Mouse (Mus musculus) layer of hippocampus, adult 9-10 months (tissue): ENCODE data around the gene Auh.

Source experiments
- DNase-seq: peaks from one replicate; pipeline ENCODE4 v3.0.0; 2022; ENCODE audit warnings: low spot score

The Auh gene

DNA sequence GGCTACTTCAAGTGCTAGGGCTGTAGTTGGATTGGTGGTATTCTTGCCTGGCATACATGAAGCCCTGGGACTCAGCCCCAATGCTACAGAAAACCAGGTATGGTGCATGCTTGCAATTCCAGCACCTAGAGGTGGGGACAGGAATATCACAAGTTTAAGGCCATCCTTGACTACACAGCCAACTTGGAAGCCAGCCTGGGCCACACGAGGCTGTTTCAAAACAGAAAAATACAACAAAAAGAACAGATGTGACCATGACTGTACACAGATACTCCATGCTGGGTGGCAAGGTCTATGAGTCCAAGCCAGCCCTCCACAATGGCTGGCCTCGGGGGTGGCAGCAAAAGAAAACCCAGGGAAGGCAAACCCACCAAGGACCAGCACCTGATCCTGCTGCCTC, 95.7 kb downstream of the Auh start:
- no peak for DNase-seq

DNA sequence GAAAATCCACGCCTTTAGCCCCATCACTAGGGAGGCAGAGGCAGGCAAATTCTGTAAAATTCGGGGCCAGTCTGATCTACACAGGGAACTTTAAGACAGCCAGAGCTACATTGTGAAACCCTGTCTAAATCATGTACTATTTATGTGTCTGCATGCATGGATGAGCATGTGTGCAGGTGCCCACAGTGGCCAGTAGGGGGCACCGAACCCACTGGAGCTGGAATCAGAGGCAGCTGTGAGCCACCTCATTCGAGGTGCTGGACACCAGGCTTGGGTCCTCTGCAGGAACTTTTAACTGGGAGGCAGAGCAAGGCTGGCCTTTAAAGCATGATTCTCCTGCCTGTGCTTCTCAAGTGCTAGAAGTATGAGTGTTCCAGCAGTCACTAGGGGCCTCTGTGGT, 96.3 kb downstream of the Auh start:
- DNase-seq = no peak

DNA sequence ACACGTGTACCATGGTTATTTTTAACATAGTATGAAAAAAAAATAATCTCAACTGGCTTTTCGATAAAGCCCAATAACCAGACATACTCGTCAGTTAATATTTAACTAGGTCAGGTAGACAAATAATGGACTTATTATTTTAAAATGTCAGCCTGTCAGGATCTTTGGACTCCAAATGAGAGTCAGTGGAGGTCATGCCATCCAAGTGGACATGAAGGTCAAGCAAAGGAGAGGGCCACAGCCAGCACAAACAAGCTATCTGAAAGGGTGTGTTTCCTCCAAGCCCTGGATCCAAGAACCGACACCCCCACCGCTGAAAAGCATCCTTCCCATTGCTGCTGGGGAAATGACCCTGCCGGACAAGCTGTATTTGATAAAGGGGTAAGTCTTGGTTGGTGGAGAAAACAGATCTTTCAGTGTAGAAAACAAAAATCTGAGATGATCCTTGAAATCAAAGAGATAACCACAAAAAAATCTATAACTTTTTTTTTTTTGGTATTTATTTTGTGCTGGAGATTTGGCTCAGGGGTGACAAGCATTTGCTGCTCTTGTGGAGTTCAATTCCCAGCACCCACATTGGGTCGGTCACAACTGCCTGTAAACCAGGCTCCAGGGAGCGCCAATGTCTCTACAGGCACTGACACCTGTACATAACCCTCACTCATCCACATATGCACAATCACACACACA, 96.9 kb downstream of the Auh start:
- DNase-seq = no peak

DNA sequence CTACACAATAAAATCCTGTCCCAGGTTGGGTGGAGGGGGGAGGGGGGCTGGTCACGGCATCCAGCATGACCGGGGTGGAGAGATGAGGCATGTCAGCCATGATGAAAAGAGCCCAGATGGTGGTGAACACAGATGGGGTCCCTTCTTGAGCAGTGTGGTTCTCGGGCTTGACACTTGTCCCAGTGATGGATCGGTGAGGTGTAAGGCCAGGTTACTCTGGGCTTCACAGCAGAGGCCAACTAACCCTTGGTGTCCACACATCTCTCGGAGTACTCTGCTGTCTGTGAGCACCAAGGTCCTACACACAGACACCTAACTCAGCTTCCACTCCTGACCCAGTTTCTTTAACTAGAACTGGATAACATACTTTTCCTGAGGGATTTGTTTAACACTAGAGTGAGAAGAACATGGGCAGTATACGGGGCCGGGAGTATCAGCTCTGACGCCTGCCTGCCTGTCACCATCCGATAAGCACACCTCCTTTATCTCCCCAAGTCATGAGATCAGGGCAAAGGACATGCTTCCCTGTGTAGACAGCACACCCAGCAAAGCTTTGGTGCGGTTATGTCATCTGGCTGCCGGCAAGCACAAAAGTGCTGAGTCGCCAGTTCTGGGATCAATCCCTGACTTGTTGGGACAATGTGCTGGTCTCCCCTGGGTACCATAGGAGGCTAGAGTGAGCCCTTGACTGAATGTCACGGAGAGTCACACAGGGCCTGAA, 98.3 kb downstream of the Auh start:
- no peak for DNase-seq

DNA sequence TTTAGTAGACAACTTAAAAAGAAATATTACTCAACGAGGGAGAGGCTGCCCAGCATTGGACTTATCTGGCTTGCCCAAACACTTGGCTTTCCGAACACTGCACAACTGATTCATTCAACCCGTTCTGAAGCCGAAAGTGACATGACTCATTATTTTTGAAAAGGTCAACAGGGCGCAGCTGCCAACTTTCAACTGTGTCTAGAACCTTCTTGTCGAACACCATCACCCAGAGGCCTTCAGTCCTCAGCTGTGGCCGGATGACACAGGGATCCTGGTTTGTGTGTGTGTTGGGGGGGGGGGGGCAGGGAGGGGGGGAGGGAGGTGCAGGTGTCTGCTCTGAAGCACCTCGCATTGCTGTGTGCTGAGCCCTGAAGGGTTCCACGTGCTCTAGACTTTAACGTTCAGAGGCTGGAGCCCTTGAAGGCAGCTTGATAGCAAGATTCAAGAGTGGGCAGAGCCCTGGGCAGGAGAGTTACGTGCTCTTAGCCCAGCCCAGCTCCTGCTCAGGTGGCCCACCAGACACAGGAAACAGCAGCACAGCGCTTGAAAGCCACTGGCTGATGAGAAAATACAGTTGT, 100.4 kb downstream of the Auh start:
- no peak for DNase-seq

DNA sequence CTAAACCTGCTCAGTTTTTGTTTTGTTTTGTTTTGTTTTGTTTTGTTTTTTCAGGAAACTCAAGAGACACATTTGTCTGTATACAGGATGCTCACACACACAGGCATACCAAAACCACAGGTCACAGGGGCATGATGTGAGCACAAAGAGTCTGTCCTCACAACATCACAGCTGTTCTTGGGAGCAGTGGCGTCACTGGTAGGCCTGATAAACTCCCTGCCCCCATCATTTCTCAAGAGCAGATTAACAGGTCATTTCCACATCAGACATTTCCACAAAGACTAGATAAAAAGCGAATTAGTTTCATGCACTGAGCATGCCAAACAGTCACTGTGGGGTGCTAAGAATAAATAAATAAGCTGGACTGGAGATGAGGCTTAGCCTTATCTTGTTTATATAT, 101.3 kb downstream of the Auh start:
- DNase-seq = no peak

DNA sequence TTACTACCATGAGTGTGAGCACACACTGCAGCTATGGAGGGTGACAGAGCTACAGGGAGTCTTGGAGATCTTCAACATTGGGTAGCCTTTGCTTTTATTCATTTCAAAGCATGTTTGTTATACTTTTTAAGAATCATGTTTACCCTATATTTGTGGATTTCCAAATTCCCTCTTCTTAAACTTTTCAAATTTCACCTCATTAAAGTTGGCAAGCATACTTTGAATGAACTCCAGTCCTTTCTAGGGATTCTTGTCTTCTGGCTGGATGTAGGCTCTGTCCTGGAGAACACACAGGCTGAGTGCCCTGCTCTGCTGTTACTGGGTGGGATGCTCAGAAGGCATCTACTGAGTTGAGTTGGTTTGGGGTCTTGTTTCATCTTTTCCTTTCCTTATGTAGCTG, 102.8 kb downstream of the Auh start:
- DNase-seq = no peak

DNA sequence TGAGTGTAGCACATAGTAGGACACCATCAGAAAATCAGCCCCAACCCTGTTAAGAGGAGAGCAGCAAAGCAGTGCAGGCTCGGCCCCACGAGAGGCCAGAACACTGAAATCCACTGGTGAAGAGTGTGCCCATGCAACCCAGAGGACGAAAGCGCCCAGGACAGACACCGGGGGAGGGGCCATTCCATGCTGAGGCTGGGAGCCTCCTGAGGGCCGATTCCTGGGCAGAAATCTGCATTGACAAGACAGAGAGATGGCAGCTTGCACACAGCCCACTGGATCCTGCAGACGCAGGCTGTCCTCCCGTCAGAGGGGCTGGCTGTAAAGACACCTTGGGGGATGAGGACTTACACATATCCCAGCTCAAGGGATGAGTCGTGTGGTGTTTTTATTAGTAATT, 104.7 kb downstream of the Auh start:
- no peak for DNase-seq

DNA sequence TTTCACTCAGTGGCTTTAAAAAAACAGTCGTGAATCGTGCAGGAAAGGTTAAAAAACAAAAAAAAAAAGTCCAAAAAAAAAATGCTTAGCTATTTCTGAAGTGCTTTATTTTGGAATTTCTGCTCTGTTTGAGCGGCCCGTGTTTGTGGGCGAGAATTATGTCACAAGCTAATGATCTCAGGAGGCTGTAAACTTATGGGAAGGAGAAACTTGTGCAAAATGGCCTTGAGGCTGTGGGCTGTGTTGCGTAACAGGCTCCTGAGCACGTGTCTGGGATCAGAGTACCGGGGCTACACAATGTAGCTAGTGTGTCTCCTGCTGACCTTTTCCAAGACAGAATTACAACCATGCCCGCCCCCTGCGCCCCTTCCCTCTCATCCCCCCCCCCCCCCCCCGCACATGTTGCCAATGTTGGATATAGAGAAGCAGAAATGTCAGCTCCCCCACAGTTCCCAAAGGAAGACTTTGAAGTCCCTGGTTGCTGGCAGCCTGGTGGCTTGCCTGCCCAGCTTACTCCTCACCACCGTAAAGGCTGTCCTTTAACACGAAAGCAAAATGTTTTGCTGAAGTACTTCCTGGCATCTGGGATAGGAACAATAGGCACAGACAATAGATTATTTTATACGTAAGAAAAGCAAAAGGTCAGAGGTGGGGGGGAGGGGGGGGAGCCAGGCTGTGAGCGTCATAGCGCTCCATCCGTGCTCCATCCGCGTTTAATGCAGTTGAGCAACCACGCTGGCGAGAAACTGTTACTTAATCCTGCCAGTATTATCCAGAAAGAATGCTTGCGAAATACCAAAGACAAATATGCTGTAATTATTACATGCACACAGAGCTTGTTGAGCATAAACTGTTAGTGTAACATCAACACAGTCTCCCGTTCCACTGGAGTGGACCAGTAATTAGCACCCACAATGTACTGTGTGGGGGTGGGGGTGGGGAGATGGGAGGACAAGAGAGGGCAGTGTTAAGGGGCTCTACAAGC, 107.0 kb downstream of the Auh start:
- no peak for DNase-seq

DNA sequence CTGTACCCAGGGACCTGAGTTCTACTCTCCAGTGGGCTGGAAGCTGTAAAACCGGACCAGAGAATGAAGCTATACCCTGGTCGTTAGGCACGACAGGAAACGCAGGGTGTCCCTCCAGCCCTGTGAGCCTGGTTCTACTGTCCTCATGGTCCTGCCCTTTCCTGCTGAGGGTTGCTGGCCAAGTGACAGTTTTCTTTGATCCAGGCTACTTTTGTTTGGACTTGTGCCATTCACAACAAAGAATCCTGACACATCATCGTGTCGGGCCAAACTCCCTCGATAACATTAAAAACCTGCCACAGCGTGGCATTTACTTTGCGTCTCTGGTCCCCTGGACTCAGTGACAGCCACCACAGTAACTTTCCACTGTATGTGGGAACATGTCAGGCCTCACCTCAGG, 107.9 kb downstream of the Auh start:
- DNase-seq = no peak

DNA sequence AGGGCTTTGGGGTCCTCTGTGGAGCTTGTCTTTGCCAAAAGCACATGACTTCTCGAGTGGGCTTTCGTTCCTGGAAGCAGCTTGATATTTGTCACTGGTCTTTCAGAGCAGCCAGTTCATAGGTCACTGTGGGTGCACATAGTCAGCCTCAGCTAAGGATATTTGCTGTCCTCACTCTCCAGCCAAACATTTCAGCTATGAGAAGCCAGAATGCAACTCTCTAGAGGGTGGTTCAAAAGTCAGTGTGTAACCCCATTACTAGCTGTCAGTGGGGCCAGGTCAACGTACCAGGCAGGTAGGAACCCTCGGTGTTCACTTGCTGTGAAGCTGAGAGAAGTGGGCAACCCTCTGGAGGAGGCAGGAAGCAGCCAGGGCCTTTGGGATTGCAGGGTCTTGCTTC, 109.6 kb downstream of the Auh start:
- DNase-seq = no peak

DNA sequence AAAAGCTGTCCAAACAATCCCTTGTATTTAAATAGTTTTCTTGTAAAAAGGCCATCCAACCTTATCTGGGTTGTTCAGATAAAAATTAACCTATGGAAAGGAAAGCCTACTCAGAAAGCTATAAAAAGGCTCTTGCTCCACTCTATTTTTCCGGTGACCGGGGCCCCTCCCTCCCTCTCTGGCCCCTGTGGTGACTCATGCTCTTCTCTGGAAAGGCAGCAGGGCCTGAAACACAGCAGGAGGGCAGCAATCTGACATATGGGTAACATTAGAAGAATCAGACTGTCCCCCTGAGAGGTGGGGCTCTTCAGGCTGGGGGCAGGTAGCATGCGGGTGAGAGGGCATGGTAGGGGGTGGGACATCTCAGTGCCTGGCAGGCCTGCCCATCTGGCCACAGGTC, 110.7 kb downstream of the Auh start:
- DNase-seq = no peak

DNA sequence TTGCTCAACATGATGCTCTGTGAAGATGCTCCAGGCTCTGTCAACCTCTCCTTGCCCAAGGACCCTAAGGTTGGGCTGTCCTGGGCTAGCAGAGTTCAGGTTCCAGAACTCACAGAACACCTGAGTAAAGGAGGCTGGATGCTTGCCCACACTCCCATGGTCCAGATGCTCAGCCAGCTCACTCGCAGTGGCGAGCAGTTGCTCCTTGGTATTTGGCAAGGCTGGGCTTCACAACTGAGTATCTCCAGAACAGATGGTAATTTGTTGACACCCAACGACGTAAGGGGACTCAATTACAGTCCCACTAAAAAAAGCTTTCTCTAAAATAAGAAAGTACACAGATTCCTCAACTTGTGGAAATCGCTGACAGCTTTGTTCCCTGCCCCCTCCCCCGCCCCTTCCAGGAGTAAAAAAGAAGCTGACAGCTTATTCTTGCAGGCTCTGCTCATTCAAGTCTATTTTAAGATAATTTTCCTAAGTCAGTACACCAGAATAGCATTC, 111.4 kb downstream of the Auh start:
- peak; percentile 53 for DNase-seq

DNA sequence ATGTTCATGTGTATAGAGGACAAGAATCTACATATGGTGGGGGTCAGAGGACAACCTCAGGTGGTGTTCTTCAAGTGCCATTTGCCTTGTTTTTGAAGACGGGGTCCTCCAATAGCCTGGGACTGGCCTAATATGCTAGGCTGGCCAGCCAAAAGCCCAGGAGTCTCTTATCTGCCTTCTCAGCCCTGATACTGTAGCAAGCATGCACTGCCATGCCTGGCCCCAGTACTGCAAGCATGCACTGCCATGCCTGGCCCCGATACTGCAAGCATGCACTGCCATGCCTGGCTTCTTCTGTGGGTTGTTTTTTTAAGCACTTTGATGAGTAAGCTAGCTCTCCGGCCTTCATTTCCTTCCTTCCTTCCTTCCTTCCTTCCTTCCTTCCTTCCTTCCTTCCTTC, 115.7 kb downstream of the Auh start:
- no peak for DNase-seq

DNA sequence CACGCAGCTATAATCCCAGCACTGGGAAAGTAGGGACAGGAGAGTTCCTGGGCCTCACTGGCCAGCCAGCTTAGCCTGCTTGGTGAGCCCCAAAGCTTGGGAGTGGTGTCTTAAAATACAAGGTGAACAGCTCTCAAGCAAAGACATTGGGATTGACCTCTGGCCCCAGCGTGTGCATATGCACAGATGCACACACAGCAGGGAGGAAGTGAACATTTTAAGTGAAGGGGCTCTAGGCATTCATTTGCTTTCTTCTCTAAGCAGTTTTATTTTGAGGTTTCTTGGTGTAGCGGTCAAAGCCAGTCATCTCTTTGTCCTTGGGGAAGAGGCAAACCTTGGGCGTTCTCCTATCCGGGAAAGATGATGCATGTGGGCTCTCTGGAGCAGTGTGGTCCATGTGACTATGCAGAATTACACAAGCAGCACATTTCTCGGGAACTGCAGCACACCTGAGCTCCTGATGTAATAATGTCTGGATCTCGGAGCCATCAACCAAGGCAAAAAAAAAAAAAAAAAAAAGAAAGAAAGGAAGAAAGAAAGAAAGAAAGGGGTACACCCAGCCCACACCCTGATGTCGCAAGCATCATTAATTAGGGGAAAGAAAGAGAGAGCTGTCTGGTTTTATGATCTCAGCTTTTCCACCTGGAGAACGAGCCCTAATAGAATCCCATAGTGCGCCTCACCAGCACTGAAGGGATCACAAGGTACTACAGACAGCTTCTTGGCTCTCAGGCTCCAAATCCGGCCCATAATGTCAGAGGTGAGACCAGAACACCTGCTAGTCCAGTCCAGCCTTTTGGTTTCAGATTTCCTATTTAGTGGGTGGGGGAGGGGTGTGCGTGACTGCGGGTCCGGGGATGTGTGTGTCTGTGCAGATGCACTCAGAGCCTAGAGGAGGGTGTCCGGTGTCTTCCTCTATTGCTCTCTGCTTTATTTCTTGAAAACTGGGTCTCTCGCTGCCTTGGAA, 116.6 kb downstream of the Auh start:
- DNase-seq = no peak

DNA sequence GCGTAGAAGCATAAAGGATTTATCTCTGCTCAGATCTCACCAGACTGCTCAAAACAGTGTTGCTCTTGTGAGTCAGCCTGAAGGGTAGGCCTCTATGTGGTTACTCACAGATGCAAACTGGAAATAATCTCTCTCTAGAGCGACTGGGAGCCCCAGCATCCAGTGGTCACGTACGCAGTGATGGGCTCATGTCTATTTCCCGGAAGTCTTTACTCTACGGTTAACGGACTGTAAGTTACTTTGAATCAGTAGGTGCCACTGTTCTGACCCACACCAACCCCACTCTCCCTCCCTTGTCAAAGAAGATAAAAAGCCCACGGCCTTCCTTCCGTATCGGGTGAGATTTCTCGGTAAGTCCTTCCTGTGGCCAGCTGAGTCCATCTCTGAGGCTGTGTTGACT, 121.8 kb downstream of the Auh start:
- DNase-seq = no peak

DNA sequence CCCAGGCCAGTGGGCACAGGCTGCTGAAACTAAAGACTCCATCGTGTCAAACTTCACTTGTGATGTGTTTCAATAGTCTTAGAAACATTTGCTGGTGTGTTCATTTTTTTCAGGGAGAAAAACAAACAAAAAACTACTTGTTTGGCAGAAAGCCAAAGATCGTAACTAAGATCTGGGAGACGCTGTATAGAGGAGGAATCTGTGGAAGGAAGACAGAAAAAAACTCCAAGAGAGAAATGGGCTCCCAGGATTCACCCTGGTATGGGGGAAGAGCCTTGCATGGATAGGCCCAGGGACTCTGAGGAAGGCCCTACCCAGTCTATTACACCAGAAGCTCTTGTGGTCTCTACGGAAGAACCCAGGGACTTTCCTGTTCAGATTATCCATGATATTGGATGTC, 123.5 kb downstream of the Auh start:
- no peak for DNase-seq

DNA sequence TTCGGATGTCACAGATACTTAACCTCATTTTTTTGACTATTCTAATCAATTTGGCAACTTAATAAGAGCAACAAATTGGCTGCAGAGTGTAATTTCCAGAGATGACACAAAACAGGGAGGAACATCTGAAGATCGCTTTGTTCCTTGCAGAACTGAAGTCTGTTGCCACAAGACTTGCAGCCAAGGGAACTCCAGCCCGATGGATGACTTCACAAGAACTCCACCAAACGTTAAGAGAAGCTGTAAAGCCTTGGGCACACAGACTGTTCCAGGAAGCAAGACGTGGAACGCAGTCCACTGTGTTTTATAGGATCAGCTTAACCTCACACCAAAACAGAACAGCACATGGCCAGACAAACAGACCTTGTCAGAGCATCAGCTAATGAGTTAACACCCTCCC, 123.9 kb downstream of the Auh start:
- no peak for DNase-seq

DNA sequence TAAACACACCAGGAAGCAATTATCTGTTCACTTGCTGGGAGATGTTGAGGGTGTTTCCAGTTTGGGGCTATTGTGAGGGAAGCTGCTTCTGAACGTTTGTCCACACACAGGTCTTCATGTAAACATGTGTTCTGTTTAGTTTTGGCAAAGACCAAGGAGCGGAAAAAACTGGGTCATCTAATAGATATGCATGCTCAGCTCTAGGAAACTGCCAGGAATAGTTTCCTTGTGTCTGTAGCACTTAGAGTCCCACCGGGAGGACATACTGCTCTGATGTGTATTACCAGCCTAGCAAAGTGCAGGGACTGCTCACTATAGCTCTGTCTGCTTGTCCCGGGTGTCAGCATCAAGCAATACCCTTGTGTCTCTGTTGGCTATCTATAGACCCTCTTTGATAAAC, 127.0 kb downstream of the Auh start:
- no peak for DNase-seq

DNA sequence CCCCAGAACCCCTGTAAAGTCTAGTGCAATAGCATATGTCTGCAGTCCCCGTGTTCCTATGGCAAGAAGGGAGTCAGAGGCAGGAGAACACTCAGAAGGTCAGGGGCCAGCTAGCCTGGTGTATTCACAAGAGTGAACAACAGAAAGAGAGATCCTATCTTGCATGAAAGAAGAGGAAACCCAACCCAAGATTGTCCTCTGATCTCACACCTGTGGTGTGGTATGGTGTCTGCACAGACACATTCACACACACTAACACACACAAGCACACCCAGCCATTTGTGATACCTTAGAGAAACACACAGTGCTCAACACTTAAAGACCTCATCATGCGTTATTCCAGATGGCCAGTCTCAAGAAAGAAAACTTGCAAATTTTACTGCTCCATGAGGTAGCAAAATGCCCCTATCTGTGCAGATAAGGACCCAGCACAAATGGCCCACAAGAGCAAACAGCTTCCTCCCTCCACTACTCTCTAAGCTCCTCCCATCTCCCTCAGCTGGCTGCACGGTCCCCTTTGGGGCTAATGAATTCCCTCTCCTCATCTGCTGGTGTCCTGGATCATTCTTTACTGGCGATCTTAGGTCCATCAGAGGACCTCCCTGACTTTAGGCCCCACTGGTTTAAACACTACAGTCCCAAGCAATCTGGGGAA, 128.7 kb downstream of the Auh start:
- no peak for DNase-seq

DNA sequence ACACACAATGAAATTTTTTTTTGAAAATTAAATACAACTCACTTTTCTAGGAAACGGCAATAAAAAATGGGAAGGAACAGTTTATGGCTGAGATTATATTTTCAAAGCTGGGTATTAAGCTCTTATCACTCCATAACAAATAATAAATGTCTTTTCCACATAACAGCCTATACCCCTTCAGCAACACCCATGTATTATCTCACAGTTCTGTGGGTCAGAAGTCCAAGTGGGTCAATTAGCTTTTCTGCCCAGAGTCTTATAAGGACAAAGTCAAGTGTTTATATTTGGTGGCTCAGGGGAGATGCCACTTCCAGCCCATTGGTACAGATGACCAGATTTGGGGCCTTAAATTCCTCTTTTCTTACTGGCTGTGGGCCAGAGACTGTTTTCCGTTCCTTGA, 129.4 kb downstream of the Auh start:
- DNase-seq = no peak
